Mouse (Mus musculus) erythroblast, embryonic 14.5 days (primary cell): ENCODE results near the gene Tiprl.

Source experiments
- GATA1 ChIP-seq: IDR thresholded peaks from 2 replicates; pipeline ENCODE4 v1.6.1; 2012; ENCODE audit warnings: low read length, inconsistent platforms, mixed read lengths
- TAL1 ChIP-seq: IDR thresholded peaks from 3 replicates; pipeline ENCODE4 v1.6.1; 2012; ENCODE audit warnings: low read length, inconsistent platforms, mixed read lengths

- TF ChIP-seq GATA1 (no peak), TAL1 (no peak)
Measured at GRCm38 (mm10) chr1:165250546-165250945, 13.8 kb upstream of the Tiprl start.
